Mouse (Mus musculus) layer of hippocampus, adult 9-11 months (tissue): ENCODE measurements around the gene Gab2.
"Not testable (repeated sequence)": the region's sequence is repeated elsewhere in the genome, so short reads cannot be mapped to it uniquely, and the experiment has no call there.

Experiments used
- DNase-seq: peaks from one replicate; pipeline ENCODE4 v3.0.0; 2022

Gene Gab2

GRCm38 (mm10) chr7:97151082-97151813, 69.9 kb downstream of the Gab2 start:
- no peak for DNase-seq

- DNase-seq: peak; percentile 63
These were observed 73.5 kb downstream of the Gab2 start for GRCm38 (mm10) chr7:97154756-97155487.

- DNase-seq: no peak
These were observed 82.9 kb downstream of the Gab2 start for GRCm38 (mm10) chr7:97164261-97164660.

GRCm38 (mm10) chr7:97171089-97171488, 89.7 kb downstream of the Gab2 start:
- no peak for DNase-seq

GRCm38 (mm10) chr7:97171719-97172118, 90.3 kb downstream of the Gab2 start:
- DNase-seq: no peak

- no peak for DNase-seq
These were observed 90.7 kb downstream of the Gab2 start for GRCm38 (mm10) chr7:97172126-97172525.

- DNase-seq: no peak
These were observed 100.5 kb downstream of the Gab2 start for GRCm38 (mm10) chr7:97181931-97182330.

- DNase-seq: peak; percentile 12
These were observed 102.0 kb downstream of the Gab2 start for GRCm38 (mm10) chr7:97183426-97183825.

GRCm38 (mm10) chr7:97184005-97184404, 102.6 kb downstream of the Gab2 start:
- DNase-seq: no peak

- DNase-seq: no peak
These were observed 106.1 kb downstream of the Gab2 start for GRCm38 (mm10) chr7:97187387-97188081.

- no peak for DNase-seq
These were observed 107.7 kb downstream of the Gab2 start for GRCm38 (mm10) chr7:97189116-97189515.

GRCm38 (mm10) chr7:97203907-97204306, 122.5 kb downstream of the Gab2 start:
- no peak for DNase-seq

GRCm38 (mm10) chr7:97208811-97209549, 127.6 kb downstream of the Gab2 start:
- no peak for DNase-seq

- no peak for DNase-seq
These were observed 128.8 kb downstream of the Gab2 start for GRCm38 (mm10) chr7:97210064-97210685.

GRCm38 (mm10) chr7:97211117-97211516, 129.7 kb downstream of the Gab2 start:
- peak; percentile 66 for DNase-seq

GRCm38 (mm10) chr7:97223836-97224235, 142.4 kb downstream of the Gab2 start:
- DNase-seq: no peak

GRCm38 (mm10) chr7:97245261-97245949, 164.0 kb downstream of the Gab2 start:
- peak; percentile 56 for DNase-seq

GRCm38 (mm10) chr7:97245950-97246578, 164.7 kb downstream of the Gab2 start:
- not testable (repeated sequence) for DNase-seq

- DNase-seq: no peak
These were observed 166.3 kb downstream of the Gab2 start for GRCm38 (mm10) chr7:97247661-97248060.

- DNase-seq: no peak
These were observed 166.8 kb downstream of the Gab2 start for GRCm38 (mm10) chr7:97248136-97248535.

- peak; percentile 55 for DNase-seq
These were observed 170.3 kb downstream of the Gab2 start for GRCm38 (mm10) chr7:97251638-97252037.
